Comparison of ENCODE assay signal across 8 mouse cellular contexts in the genomic region with DNA sequence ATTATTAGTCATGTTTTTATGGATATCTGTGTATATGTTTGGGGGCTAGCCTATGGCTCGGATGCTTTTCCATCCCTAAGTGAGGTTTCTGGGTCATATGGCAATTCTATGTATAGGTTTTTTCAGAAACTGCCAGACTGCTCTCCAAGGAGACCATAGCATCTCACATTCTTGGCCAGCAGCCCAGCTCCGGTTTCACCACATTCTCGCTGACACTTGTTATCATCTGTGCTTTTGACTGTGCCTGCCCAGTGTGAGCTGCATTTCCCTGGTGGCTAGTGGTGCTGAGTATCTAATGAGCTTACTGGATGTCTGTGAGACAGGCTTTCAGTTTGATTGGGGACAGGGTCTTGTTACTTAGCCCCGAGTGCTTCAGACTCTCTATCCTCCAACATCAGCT. TPM values are rescaled to one million over a fixed set of nuclear protein-coding genes. Genes with fewer than 3 reads are reported as not detected.
DNase-seq lines count a peak whose midpoint lies in the region; ATAC-seq and TF ChIP-seq lines count a peak whose summit lies in the region.
"Had no signal": no experiment of that assay in that cellular context is flagged by ENCODE, and none has a peak within 500 bp of the region (broad histone marks: within the 10 kb centered on the region; RNA-seq: fewer than 3 reads in every experiment).

No protein-coding gene starts in this region.

- H3K27ac ChIP-seq in lung, embryonic 15.5 days: no peak overlapping the region
- H3K27ac ChIP-seq in heart, postnatal 0 days (ENCODE audit: low read depth): peak overlapping the region; percentile 77
- no peak overlapping the region for H3K27ac ChIP-seq in stomach, postnatal 0 days (replicated peaks)

- no peak overlapping the region for H3K9ac ChIP-seq in lung, embryonic 15.5 days
- H3K9ac ChIP-seq in heart, postnatal 0 days (replicated peaks; ENCODE audit: low read depth, low read length): no peak overlapping the region
- H3K9ac ChIP-seq in stomach, postnatal 0 days (ENCODE audit: low read length): no peak overlapping the region

- no peak overlapping the region for H3K4me3 ChIP-seq in lung, embryonic 15.5 days
- no peak overlapping the region for H3K4me3 ChIP-seq in heart, postnatal 0 days (ENCODE audit: low read depth, low read length)
- H3K4me3 ChIP-seq in stomach, postnatal 0 days (ENCODE audit: low read depth, low read length): no peak overlapping the region
- H3K4me3 ChIP-seq: myocyte had no signal

- WGBS in lung, embryonic 15.5 days: 19% methylated on average over 4 of the region's 4 CpGs
- WGBS in heart, postnatal 0 days: 12% methylated on average over 4 of the region's 4 CpGs
- 48% methylated on average over 4 of the region's 4 CpGs for WGBS in stomach, postnatal 0 days

- no peak for DNase-seq in lung, postnatal 36 days
- DNase-seq in cerebellum, postnatal 10 days: peak; percentile 71 to 73
- DNase-seq in heart, postnatal 0 days (ENCODE audit: low spot score): peak; percentile 88
- peak; percentile 61 for DNase-seq in right cerebral cortex, postnatal 4 days
- DNase-seq in stomach, postnatal 0 days (ENCODE audit: low spot score): no peak
- DNase-seq in kidney, postnatal 25 days: no peak

- no peaks in the 10 kb centered on the region for H3K9me3 ChIP-seq in lung, embryonic 15.5 days
- no peaks in the 10 kb centered on the region for H3K9me3 ChIP-seq in heart, postnatal 0 days (replicated peaks; ENCODE audit: control insufficient read depth, low read length)
- H3K9me3 ChIP-seq in stomach, postnatal 0 days (ENCODE audit: control insufficient read depth, low read length): no peaks in the 10 kb centered on the region

- no peak overlapping the region for H3K4me2 ChIP-seq in lung, embryonic 15.5 days
- peak overlapping the region; percentile 26; the same call in 1 of the 2 replicates for H3K4me2 ChIP-seq in heart, postnatal 0 days (ENCODE audit: low read depth, low read length)
- H3K4me2 ChIP-seq in stomach, postnatal 0 days (replicated peaks; ENCODE audit: low read depth): no peak overlapping the region

- peaks cover 9% of the 10 kb centered on the region for H3K4me1 ChIP-seq in lung, embryonic 15.5 days
- peaks cover 42% of the 10 kb centered on the region for H3K4me1 ChIP-seq in heart, postnatal 0 days (ENCODE audit: control insufficient read depth, insufficient read depth)
- H3K4me1 ChIP-seq in stomach, postnatal 0 days (replicated peaks; ENCODE audit: control insufficient read depth, insufficient read depth): no peaks in the 10 kb centered on the region

- no peak for TF ChIP-seq CTCF in heart, postnatal 0 days (IDR thresholded peaks at IDR 0.05; ENCODE audit: low read depth)
- no peak for TF ChIP-seq CTCF in stomach, postnatal 0 days (IDR thresholded peaks at IDR 0.05; ENCODE audit: low read depth)

- ATAC-seq in lung, embryonic 15.5 days (ENCODE audit: borderline replicate concordance, extremely low read depth, low FRiP score, low TSS enrichment): peak; percentile 57; the same call in 1 of the 2 replicates
- ATAC-seq in heart, postnatal 0 days (ENCODE audit: insufficient read depth, low read depth): peak; percentile 86
- no peak for ATAC-seq in stomach, postnatal 0 days (ENCODE audit: low FRiP score, low TSS enrichment)

- TF ChIP-seq EP300 in heart, postnatal 0 days (IDR thresholded peaks at IDR 0.05; ENCODE audit: low read depth): peak; percentile 77
- TF ChIP-seq EP300 in stomach, postnatal 0 days (optimal IDR thresholded peaks at IDR 0.05): no peak

- H3K36me3 ChIP-seq in lung, embryonic 15.5 days: no peaks in the 10 kb centered on the region
- peaks cover 23% of the 10 kb centered on the region for H3K36me3 ChIP-seq in heart, postnatal 0 days (replicated peaks; ENCODE audit: control insufficient read depth, insufficient read depth, low read length)
- no peaks in the 10 kb centered on the region for H3K36me3 ChIP-seq in stomach, postnatal 0 days (ENCODE audit: control insufficient read depth, insufficient read depth, low read length)

- H3K27me3 ChIP-seq in lung, embryonic 15.5 days: no peaks in the 10 kb centered on the region
- no peaks in the 10 kb centered on the region for H3K27me3 ChIP-seq in heart, postnatal 0 days (ENCODE audit: control insufficient read depth, insufficient read depth, low read length)
- H3K27me3 ChIP-seq in stomach, postnatal 0 days (ENCODE audit: control insufficient read depth, insufficient read depth, low read length): no peaks in the 10 kb centered on the region

RNA-seq across cellular contexts. Expression of a gene that starts 35.0 kb away (rescaled TPM):
- 7.2 and 10.0 TPM in 2 replicates for polyA plus RNA-seq in lung, embryonic 15.5 days (2015; fragmentation: Nextera tagmentation; extraction: Ambion mirVana)
- total RNA-seq in heart, postnatal 0 days (2014; rRNA removed; ENCODE audit: low replicate concordance): 127 and 163 TPM in 2 replicates
- polyA plus RNA-seq in heart, postnatal 0 days (2015; fragmentation: Nextera tagmentation; extraction: Ambion mirVana): 220 and 224 TPM in 2 replicates
- 3.2 and 3.4 TPM in 2 replicates for polyA plus RNA-seq in stomach, postnatal 0 days (2015; fragmentation: Nextera tagmentation; extraction: Ambion mirVana)

Comparison
In these comparisons a context has a peak if more than half of its experiments do, and no peak if none do; other contexts are left out.
1. DNase-seq: peak in cerebellum, postnatal 10 days (2 of 2), heart, postnatal 0 days (single experiment) and right cerebral cortex, postnatal 4 days (single experiment); none in lung, postnatal 36 days (single experiment), stomach, postnatal 0 days (single experiment) and kidney, postnatal 25 days (0 of 2).
2. RNA of a gene that starts 35.0 kb away (polyA plus RNA-seq): 220 to 224 TPM in heart, postnatal 0 days; 7.2 to 10.0 TPM in lung, embryonic 15.5 days and 3.2 to 3.4 TPM in stomach, postnatal 0 days; every median in the first group is over 10 times any median in the second.